ENCODE assay signal across 26 mouse cellular contexts in the genomic region with DNA sequence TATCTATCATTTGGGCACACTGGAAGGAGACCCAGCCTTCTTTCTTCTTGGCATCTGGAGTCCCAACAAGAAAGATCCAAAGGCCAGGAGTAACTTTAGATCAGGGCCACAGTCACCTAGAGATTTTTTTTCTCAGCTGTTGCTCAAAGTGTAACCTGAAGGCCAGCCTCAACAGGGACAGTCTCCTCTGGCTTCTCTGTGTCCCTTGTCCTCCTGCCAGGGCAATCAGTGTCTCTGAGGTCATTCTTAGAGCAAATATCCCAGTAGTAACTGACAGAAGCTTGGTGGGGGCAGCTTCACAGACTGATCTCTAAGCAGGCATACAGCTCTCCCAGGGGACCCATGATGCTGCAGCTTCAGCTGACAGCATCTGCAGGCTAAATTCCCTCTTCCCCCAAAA.
"Had no signal": no experiment of that assay in that cellular context is flagged by ENCODE, and none has a peak within 500 bp of the region (broad histone marks: within the 10 kb centered on the region; RNA-seq: fewer than 3 reads in every experiment).

No protein-coding gene starts in this region.

- H3K4me1 ChIP-seq: embryonic facial prominence, embryonic 10.5 days; embryonic facial prominence, embryonic 12.5 days; embryonic facial prominence, embryonic 13.5 days; embryonic facial prominence, embryonic 15.5 days; forebrain, embryonic 10.5 days; forebrain, embryonic 13.5 days; forebrain, embryonic 15.5 days had no signal

- DNase-seq: cerebellum, adult 18-20 months; cerebellum, adult 2 months; cerebellum, adult 8-10 months; cerebellum, adult 9-10 months; cerebellum, adult 9-11 months; cerebellum, postnatal 10 days; cerebellum, postnatal 14 days; cerebellum, postnatal 25 days; cerebellum, postnatal 36 days; embryo, embryonic 11 days; forebrain, postnatal 0 days; gastrocnemius, postnatal 10 days; gastrocnemius, postnatal 14 days; gastrocnemius, postnatal 25 days; heart, adult 2 months had no signal

- H3K9ac ChIP-seq: embryonic facial prominence, embryonic 12.5 days; embryonic facial prominence, embryonic 13.5 days; embryonic facial prominence, embryonic 15.5 days; forebrain, embryonic 12.5 days; forebrain, embryonic 13.5 days; forebrain, embryonic 15.5 days; forebrain, postnatal 0 days had no signal

- H3K4me2 ChIP-seq: embryonic facial prominence, embryonic 12.5 days; embryonic facial prominence, embryonic 13.5 days; embryonic facial prominence, embryonic 15.5 days; forebrain, embryonic 12.5 days; forebrain, embryonic 13.5 days; forebrain, embryonic 15.5 days had no signal

- H3K36me3 ChIP-seq: embryonic facial prominence, embryonic 10.5 days; embryonic facial prominence, embryonic 12.5 days; embryonic facial prominence, embryonic 13.5 days; embryonic facial prominence, embryonic 15.5 days; forebrain, embryonic 10.5 days; forebrain, embryonic 12.5 days; forebrain, embryonic 15.5 days had no signal

- H3K4me3 ChIP-seq: embryonic facial prominence, embryonic 10.5 days; embryonic facial prominence, embryonic 12.5 days; embryonic facial prominence, embryonic 13.5 days; embryonic facial prominence, embryonic 15.5 days; erythroblast, embryonic 14.5 days; forebrain, embryonic 10.5 days; forebrain, embryonic 12.5 days; forebrain, embryonic 13.5 days; forebrain, embryonic 15.5 days; heart, adult 2 months had no signal

- H3K27me3 ChIP-seq: embryonic facial prominence, embryonic 12.5 days; embryonic facial prominence, embryonic 13.5 days; embryonic facial prominence, embryonic 15.5 days; forebrain, embryonic 12.5 days; forebrain, embryonic 13.5 days; forebrain, embryonic 15.5 days had no signal

- H3K27ac ChIP-seq: embryonic facial prominence, embryonic 10.5 days; embryonic facial prominence, embryonic 12.5 days; embryonic facial prominence, embryonic 13.5 days; embryonic facial prominence, embryonic 15.5 days; forebrain, embryonic 10.5 days; forebrain, embryonic 12.5 days; forebrain, embryonic 13.5 days; forebrain, embryonic 15.5 days; heart, adult 2 months had no signal

- ATAC-seq: forebrain, embryonic 13.5 days; forebrain, embryonic 14.5 days; forebrain, embryonic 15.5 days; forebrain, embryonic 16.5 days; forebrain, postnatal 0 days had no signal

- H3K9me3 ChIP-seq: embryonic facial prominence, embryonic 13.5 days; embryonic facial prominence, embryonic 15.5 days; forebrain, embryonic 13.5 days; forebrain, embryonic 15.5 days had no signal
